Mouse (Mus musculus) testis, adult 2 months (tissue): ENCODE measurements around the gene Dffb. TPM values are rescaled to one million over a fixed set of nuclear protein-coding genes. Genes with fewer than 3 reads are reported as not detected.

Source experiments
- H3K27ac ChIP-seq: fragments of 200-500 bp; 2 replicates; pipeline ENCODE4 v1.5.1; 2012; ENCODE audit warnings: low read depth, low read length; ENCODE audit not compliant: control insufficient read depth, insufficient read depth
- H3K27me3 ChIP-seq: fragments of 200-500 bp; 2 replicates; pipeline ENCODE4 v1.6.1; 2012; ENCODE audit warnings: mild to moderate bottlenecking, low read length, moderate library complexity; ENCODE audit not compliant: control insufficient read depth, insufficient read depth
- H3K36me3 ChIP-seq: fragments of 200-500 bp; 2 replicates; pipeline ENCODE4 v1.6.1; 2012; ENCODE audit warnings: mild to moderate bottlenecking, low read length; ENCODE audit not compliant: control insufficient read depth, insufficient read depth
- H3K4me1 ChIP-seq: fragments of 200-500 bp; 2 replicates; pipeline ENCODE4 v1.6.1; 2012; ENCODE audit warnings: low read length; ENCODE audit not compliant: control insufficient read depth, insufficient read depth
- H3K4me3 ChIP-seq: fragments of 200-500 bp; 2 replicates; pipeline ENCODE4 v1.5.1; 2012; ENCODE audit warnings: low read depth, mild to moderate bottlenecking, low read length, moderate library complexity, mixed read lengths; ENCODE audit not compliant: control insufficient read depth
- CTCF ChIP-seq: fragments of 200-500 bp; IDR thresholded peaks from 2 replicates; pipeline ENCODE4 v1.5.1; 2012; ENCODE audit warnings: low read depth, mild to moderate bottlenecking, inconsistent platforms, low read length, moderate library complexity; ENCODE audit not compliant: control insufficient read depth, insufficient read depth, insufficient replicate concordance
- POLR2A ChIP-seq: fragments of 200-500 bp; IDR thresholded peaks from 2 replicates; pipeline ENCODE4 v1.6.1; 2012; ENCODE audit warnings: low read depth, mild to moderate bottlenecking, inconsistent platforms, low read length, moderate library complexity; ENCODE audit not compliant: control insufficient read depth
- polyA plus RNA-seq: library from polyadenylated mRNA; depleted of rRNA; stranded (reverse); fragments of >200 nt; gene quantifications from 2 replicates; pipeline ENCODE4 v1.2.3, GENCODE M21; 2012

The Dffb gene
- polyA plus RNA-seq, 1 experiment, result 4.6 TPM

- TF ChIP-seq POLR2A (no peak), CTCF (no peak)
- H3K4me1 ChIP-seq, result no peaks in the 10 kb centered on the region
- H3K27ac ChIP-seq, result no peak overlapping the region
- peaks cover 1% of the 10 kb centered on the region for H3K36me3 ChIP-seq
- H3K4me3 ChIP-seq, result no peak overlapping the region
- H3K27me3 ChIP-seq, result no peaks in the 10 kb centered on the region
Observed at GRCm38 (mm10) chr4:153993505-153993904, 18.6 kb upstream of the Dffb start.

- Histone ChIP-seq H3K4me1 (no peaks in the 10 kb centered on the region), H3K36me3 (peaks cover 1% of the 10 kb centered on the region), H3K27ac (no peak overlapping the region), H3K4me3 (no peak overlapping the region), H3K27me3 (no peaks in the 10 kb centered on the region)
- TF ChIP-seq POLR2A (no peak), CTCF (no peak)
Observed at GRCm38 (mm10) chr4:153992715-153993114, 17.8 kb upstream of the Dffb start.

GRCm38 (mm10) chr4:153980470-153980869 is 5.5 kb upstream of the Dffb start:
- Histone ChIP-seq H3K4me1 (peaks cover 3% of the 10 kb centered on the region), H3K27ac (no peak overlapping the region), H3K27me3 (no peaks in the 10 kb centered on the region), H3K4me3 (no peak overlapping the region), H3K36me3 (no peaks in the 10 kb centered on the region; the same call in none of the 2 replicates)
- TF ChIP-seq CTCF (no peak), POLR2A (no peak)

- Histone ChIP-seq H3K4me3 (no peak overlapping the region), H3K36me3 (no peaks in the 10 kb centered on the region; the same call in none of the 2 replicates), H3K27ac (no peak overlapping the region), H3K4me1 (peaks cover 6% of the 10 kb centered on the region), H3K27me3 (no peaks in the 10 kb centered on the region)
- TF ChIP-seq POLR2A, result no peak
Observed at GRCm38 (mm10) chr4:153979243-153979642, 4.3 kb upstream of the Dffb start.

DNA sequence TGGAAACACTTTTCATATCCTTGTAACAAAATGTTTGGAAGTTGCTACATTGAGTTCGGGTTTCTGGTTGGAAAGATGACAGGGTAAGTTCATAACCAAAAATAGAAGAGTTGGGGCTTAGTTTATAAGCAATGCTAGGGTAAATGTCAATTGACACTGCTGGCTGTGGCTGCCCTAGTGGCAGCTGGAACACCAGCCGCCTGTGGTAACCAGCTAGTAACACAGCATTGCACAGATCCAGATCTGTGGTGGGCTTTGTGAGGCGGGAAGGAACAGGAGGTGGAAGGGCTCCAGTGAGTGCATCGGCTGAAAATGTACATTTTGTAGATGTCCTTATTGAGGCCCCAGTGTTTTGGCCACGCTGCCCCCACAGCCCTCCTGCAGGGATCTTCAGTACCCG is 842 bp upstream of the Dffb start:
- TF ChIP-seq POLR2A (no peak), CTCF (no peak)
- Histone ChIP-seq H3K27me3 (no peaks in the 10 kb centered on the region), H3K4me3 (peak overlapping the region; percentile 93), H3K27ac (no peak overlapping the region), H3K4me1 (peaks cover 8% of the 10 kb centered on the region), H3K36me3 (no peaks in the 10 kb centered on the region; the same call in 1 of the 2 replicates)

DNA sequence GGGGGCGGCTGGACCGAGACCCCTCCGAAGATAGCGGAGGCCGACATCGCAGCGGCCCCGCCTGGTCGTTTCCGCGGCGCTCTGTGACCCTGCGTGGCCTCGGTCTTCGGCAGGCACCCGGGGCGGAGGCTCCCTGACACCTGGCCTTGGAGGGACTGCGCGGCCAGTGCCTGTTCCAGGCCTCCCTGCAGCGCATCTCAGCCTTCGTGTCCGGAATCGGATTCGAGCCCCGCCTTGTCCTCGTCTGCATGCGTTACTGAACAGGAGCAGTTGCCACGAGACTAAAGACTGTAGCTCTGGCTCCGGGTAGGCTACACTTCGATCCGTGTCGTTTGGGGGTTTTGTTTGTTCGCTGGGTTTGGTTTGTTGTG is 351 bp upstream of the Dffb start:
- no peaks in the 10 kb centered on the region for H3K27me3 ChIP-seq
- peak overlapping the region; percentile 93 for H3K4me3 ChIP-seq
- no peaks in the 10 kb centered on the region; the same call in 1 of the 2 replicates for H3K36me3 ChIP-seq
- TF ChIP-seq POLR2A, result no peak
- H3K27ac ChIP-seq, result peak overlapping the region; percentile 50
- peaks cover 8% of the 10 kb centered on the region for H3K4me1 ChIP-seq

DNA sequence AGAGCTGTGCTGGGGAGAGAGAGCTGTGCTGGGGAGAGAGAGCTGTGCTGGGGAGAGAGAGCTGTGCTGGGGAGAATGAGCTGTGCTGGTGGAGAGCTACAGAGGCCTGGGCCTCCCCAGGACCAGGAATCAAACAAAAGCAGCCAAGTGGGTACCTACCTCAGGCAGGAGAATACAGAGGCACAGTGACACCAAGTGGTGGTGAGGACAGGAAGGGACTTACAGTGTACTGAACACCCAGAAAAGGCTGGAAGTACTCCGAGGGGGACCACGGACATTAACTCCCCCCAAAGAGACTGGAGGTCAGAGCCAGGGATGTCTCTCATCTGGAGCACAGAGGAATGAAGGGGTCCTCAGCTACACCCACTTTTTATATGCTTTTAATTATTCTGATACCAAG is 6.9 kb downstream of the Dffb start:
- Histone ChIP-seq H3K4me3 (no peak overlapping the region), H3K27me3 (no peaks in the 10 kb centered on the region), H3K36me3 (no peaks in the 10 kb centered on the region; the same call in none of the 2 replicates), H3K4me1 (no peaks in the 10 kb centered on the region), H3K27ac (no peak overlapping the region)
- no peak for TF ChIP-seq CTCF
- no peak for TF ChIP-seq POLR2A

DNA sequence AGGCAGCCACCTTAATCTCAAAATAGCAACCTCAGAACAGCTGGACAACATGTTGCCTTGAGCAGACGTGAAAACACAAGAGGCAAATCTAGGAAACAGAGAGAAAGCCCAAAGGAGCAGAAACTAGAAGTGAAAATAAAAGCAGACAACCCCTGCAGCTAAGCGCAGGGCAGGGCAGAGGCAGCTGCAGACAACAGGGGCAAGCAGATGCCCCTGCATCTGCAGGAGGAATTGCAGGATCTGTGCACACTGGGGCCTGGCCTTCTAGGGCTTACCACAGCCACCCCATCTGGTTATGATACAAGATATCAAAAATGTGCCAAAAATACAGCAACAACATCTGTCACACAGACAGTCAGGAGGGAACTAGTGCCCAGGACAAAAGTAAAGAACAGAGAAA is 7.4 kb downstream of the Dffb start:
- no peaks in the 10 kb centered on the region; the same call in none of the 2 replicates for H3K36me3 ChIP-seq
- no peak overlapping the region for H3K27ac ChIP-seq
- no peaks in the 10 kb centered on the region for H3K27me3 ChIP-seq
- H3K4me3 ChIP-seq, result no peak overlapping the region
- no peak for TF ChIP-seq CTCF
- TF ChIP-seq POLR2A, result no peak
- no peaks in the 10 kb centered on the region for H3K4me1 ChIP-seq
